Mouse (Mus musculus) bone marrow, adult 2 months (tissue): ENCODE measurements at regions not wholly inside any gene's neighbourhood (a gene's known extent, or its start where the extent isn't known, plus 50 kb on each side); places are given as distances from the start of the nearest gene placed in this dataset.

Experiments used
- CTCF ChIP-seq: fragments of 200-500 bp; IDR thresholded peaks from 2 replicates; pipeline ENCODE4 v1.5.1; 2011; ENCODE audit warnings: low read length, control low read depth; ENCODE audit not compliant: control insufficient read depth, insufficient read depth
- POLR2A ChIP-seq: fragments of 200-500 bp; IDR thresholded peaks from 2 replicates; pipeline ENCODE4 v1.6.1; 2011; ENCODE audit warnings: low read depth, mild to moderate bottlenecking, control low read depth, low read length, borderline replicate concordance; ENCODE audit not compliant: control insufficient read depth

DNA sequence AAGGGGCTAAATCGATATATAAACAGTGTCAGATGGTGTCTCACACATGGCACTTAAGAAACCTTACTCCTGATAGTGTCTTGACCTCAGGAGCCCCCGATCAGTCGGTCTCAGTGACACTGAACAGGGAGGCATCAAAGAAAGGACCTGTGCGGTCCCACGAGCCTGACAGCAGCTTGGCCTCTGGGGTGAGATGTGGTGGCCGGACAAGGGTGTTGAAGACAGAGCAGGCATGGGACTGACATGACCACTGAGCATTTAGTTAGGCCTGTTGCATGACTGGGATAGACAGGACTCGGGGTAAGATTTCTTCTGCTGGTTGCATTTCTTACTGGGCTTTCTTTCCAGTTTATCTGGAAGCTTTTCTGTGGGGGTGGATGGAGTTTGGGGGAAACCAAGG, 99.3 kb upstream of the Jag1 start:
- TF ChIP-seq CTCF (no peak), POLR2A (no peak)
